Mouse (Mus musculus): Measurements from ENCODE around the gene Iqcn.

DNA sequence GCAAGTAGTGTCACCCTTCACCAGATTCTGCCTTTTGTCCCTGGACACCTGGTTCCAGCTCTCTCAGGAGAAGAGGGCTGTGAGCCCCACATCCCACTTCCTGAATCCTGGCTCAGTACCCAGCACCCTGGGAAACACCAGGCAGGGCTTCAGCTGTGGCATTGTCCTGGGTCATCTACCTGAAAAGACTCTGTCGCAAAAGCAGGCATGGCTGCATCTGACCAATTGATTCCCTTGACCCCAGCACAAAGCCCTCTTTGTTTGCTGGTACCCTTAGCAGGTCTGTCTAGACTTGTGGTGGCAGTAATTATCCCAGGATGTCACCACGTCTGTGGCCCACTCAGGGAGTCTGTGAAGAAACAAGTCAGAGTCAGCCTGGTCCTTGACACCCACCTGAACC is 47.8 kb upstream of the Iqcn start:
- TF ChIP-seq CTCF (IDR thresholded peaks at IDR 0.05; ENCODE audit: borderline replicate concordance, extremely low read depth, insufficient read depth, insufficient read length) (no peak), POLR2A (IDR thresholded peaks at IDR 0.05; ENCODE audit: borderline replicate concordance, extremely low read depth, insufficient read depth, insufficient read length, poor library complexity, severe bottlenecking) (no peak)

All from brain, embryonic 14.5 days (tissue).